Mouse (Mus musculus) megakaryocyte progenitor cell, adult 5-6 weeks (primary cell): ENCODE data around the gene Ceacam12. TPM values are rescaled to one million over a fixed set of nuclear protein-coding genes. Genes with fewer than 3 reads are reported as not detected.
"Not testable (repeated sequence)": the region's sequence is repeated elsewhere in the genome, so short reads cannot be mapped to it uniquely, and the experiment has no call there.

Source experiments
- ATAC-seq: replicated peaks from 2 replicates; pipeline ENCODE4 v1.8.0; 2016; ENCODE audit warnings: mild to moderate bottlenecking, moderate TSS enrichment, inconsistent platforms; ENCODE audit not compliant: poor library complexity
- total RNA-seq, 2 experiments: library from RNA; stranded (forward) in 1 of 2; stranded (reverse) in 1 of 2; fragments of 157-497, 149-512 nt in 1 of 2; fragments of 200-1000 nt in 1 of 2; gene quantifications; 2 replicates each; pipeline versions ENCODE4 v1.2.3 to v1.2.4; 2015 to 2017

Ceacam12 gene
- not detected in 2 replicates for total RNA-seq (2015)
- total RNA-seq (2017): not detected in 2 replicates

DNA sequence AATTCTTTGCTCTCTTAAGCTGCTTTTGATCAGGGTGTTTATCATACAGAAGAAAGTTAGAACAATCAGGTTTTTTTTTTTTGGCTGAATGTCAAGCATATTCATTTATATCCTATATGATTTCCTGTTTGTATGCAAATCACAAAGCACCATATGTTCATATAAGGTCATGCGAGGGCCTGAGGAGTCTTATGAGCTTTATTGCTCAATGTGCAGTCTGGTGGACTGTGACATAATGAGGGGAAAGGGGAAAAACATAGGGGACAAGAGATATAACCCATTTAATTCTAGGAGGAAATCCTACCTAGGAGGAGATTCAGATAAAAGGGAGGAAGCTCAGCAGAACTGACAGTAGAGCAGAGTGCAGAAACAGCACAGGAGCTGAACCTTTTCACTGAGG lies at the start of gene Ceacam12:
Ceacam12 (plus strand) TSS at position 301 of the 400 bp plus-strand sequence.
- no peak for ATAC-seq

DNA sequence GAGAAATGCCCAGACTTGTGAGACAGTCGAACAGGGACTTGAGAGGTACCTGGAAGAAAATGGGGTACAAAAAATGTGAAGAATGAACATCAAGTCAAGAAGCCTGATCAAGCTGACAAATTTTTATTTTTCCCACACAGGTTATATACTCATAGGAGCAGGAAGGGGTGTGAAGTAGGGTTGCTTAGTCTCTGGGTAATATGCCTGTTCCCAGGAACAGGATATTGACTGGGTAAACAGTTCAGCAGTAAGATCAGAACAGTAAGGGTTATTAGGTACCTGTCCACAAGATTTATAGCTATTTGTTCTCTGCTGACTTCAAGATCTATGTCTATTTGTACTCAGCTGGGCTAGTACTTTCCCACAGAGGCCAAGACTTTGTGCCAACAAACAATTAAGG lies 8.1 kb downstream of the Ceacam12 start:
- ATAC-seq: not testable (repeated sequence)

DNA sequence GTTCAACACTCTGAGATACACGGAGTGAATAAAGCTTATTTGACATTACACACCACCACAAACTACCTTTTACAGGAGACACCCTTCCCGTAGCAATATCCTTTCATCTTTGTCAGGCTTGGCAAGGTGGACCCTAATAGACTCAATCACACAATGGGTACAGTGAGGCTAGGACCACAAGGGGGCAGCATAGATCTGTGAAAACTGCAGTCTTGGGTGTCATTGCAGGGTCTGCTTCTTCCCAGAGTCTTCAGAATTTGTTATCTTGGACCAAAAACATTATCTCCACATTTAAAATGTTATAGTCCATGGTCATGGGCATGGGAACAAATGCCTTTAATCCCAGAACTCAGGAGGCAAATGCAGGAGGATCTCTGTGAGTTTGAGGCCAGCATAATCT lies 35.1 kb downstream of the Ceacam12 start:
- no peak for ATAC-seq

Other genes starting within 250 kb of the Ceacam12 start
- not detected in 2 replicates for gene Gm5155, start 194.2 kb upstream of the Ceacam12 start, total RNA-seq (2015)
- not detected in 2 replicates for gene Gm5155, start 194.2 kb upstream of the Ceacam12 start, total RNA-seq (2017)
- gene Ceacam11, start 93.8 kb upstream of the Ceacam12 start, total RNA-seq (2015): not detected in 2 replicates
- gene Ceacam11, start 93.8 kb upstream of the Ceacam12 start, total RNA-seq (2017): not detected in 2 replicates
- gene Ceacam13, start 56.0 kb upstream of the Ceacam12 start, total RNA-seq (2015): not detected in 2 replicates
- gene Ceacam13, start 56.0 kb upstream of the Ceacam12 start, total RNA-seq (2017): not detected in 2 replicates
- gene Igfl3, start 110.6 kb downstream of the Ceacam12 start, total RNA-seq (2015): not detected in 2 replicates
- not detected in 2 replicates for gene Igfl3, start 110.6 kb downstream of the Ceacam12 start, total RNA-seq (2017)
- not detected in 2 replicates for gene Mill1, start 179.4 kb downstream of the Ceacam12 start, total RNA-seq (2015)
- not detected in 2 replicates for gene Mill1, start 179.4 kb downstream of the Ceacam12 start, total RNA-seq (2017)